Mouse (Mus musculus): ENCODE results near the gene Foxl2. TPM values are rescaled to one million over a fixed set of nuclear protein-coding genes. Genes with fewer than 3 reads are reported as not detected.

The Foxl2 gene
- polyA plus RNA-seq, 1 experiment from 2014 or later, result not detected

DNA sequence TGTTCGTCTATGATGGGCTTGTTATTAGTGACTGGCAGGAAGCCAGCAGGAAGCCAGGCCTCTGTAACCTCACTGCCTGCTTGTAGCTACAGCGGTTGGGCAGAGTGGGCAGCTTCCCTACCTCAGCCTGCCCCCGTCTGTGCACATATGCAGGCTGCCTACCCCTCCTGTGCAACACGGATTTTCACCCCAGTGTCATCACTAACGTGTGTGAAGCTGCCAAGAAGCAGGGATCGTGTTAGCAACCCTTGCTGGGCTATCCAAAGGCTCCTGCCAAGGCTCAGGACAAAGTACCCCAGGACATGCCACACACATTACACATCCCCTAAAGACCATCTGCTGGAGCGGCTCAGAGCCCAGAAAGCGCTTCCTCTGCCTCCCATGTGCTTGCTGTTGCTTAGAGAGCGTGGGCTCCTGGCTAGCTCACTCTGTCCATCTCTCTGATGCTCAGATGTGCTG is 44.8 kb downstream of the Foxl2 start:
- no peak overlapping the region for H3K4me2 ChIP-seq
- no peaks in the 10 kb centered on the region for H3K27me3 ChIP-seq (ENCODE audit: control insufficient read depth, insufficient read depth, low read length)
- H3K4me3 ChIP-seq (ENCODE audit: low read depth, low read length), result no peak overlapping the region
- H3K27ac ChIP-seq (ENCODE audit: low read depth, low read length), result no peak overlapping the region
- 71% methylated on average over 9 of the region's 9 CpGs for WGBS (ENCODE audit: insufficient replicate concordance)
- H3K4me1 ChIP-seq (ENCODE audit: control insufficient read depth, insufficient read depth, low read length), result no peaks in the 10 kb centered on the region
- H3K9ac ChIP-seq (ENCODE audit: low read depth, low read length), result no peak overlapping the region
- no peak for ATAC-seq (replicated peaks; ENCODE audit: insufficient number of reproducible peaks, low FRiP score, low TSS enrichment)
- peaks cover 2% of the 10 kb centered on the region; the same call in 1 of the 2 replicates for H3K36me3 ChIP-seq (ENCODE audit: control insufficient read depth, insufficient read depth, low read length)
- no peaks in the 10 kb centered on the region for H3K9me3 ChIP-seq (replicated peaks; ENCODE audit: control insufficient read depth, low read length)

DNA sequence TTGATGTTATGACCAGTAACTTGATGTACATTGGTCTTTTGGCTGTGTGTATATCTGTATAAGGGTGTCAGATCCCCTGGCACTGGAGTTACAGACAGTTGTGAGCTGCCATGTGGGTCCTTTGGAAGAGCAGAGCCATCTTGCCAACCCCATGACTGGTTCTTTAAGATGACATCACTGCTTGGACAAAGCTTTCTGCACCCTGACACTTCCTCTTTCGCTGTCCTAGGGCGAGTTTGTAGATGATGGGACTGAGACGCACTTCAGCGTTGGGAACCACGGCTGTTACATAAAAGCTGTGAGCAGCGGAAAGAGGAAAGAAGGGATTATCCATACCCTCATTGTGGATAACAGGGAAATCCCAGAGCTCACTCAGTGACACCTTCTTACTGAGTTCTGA is 46.2 kb downstream of the Foxl2 start:
- no peaks in the 10 kb centered on the region for H3K9me3 ChIP-seq (replicated peaks; ENCODE audit: control insufficient read depth, low read length)
- H3K27me3 ChIP-seq (ENCODE audit: control insufficient read depth, insufficient read depth, low read length), result no peaks in the 10 kb centered on the region
- no peak overlapping the region for H3K9ac ChIP-seq (ENCODE audit: low read depth, low read length)
- no peaks in the 10 kb centered on the region for H3K4me1 ChIP-seq (ENCODE audit: control insufficient read depth, insufficient read depth, low read length)
- ATAC-seq (replicated peaks; ENCODE audit: insufficient number of reproducible peaks, low FRiP score, low TSS enrichment), result no peak
- WGBS (ENCODE audit: insufficient replicate concordance), result 89% methylated on average over 6 of the region's 6 CpGs
- H3K27ac ChIP-seq (ENCODE audit: low read depth, low read length), result no peak overlapping the region
- no peaks in the 10 kb centered on the region; the same call in 1 of the 2 replicates for H3K36me3 ChIP-seq (ENCODE audit: control insufficient read depth, insufficient read depth, low read length)
- H3K4me2 ChIP-seq, result no peak overlapping the region
- no peak overlapping the region for H3K4me3 ChIP-seq (ENCODE audit: low read depth, low read length)

Other genes with a start within 250 kb of the Foxl2 start
- gene Prr23a1, start 112.8 kb upstream of the Foxl2 start, polyA plus RNA-seq (2014; fragmentation: Nextera tagmentation; extraction: Ambion mirVana), result not detected in 2 replicates
- gene Prr23a2, start 98.8 kb upstream of the Foxl2 start, polyA plus RNA-seq (2014; fragmentation: Nextera tagmentation; extraction: Ambion mirVana), result not detected in 2 replicates
- not detected in 2 replicates for gene Prr23a3, start 90.5 kb upstream of the Foxl2 start, polyA plus RNA-seq (2014; fragmentation: Nextera tagmentation; extraction: Ambion mirVana)
- not detected in 2 replicates for gene 7420426K07Rik, start 52.2 kb upstream of the Foxl2 start, polyA plus RNA-seq (2014; fragmentation: Nextera tagmentation; extraction: Ambion mirVana)
- gene Faim, start 31.1 kb downstream of the Foxl2 start, polyA plus RNA-seq (2014; fragmentation: Nextera tagmentation; extraction: Ambion mirVana), result 36.8 and 38.3 TPM in 2 replicates
- 0.10 TPM in 1 of 2 replicates, not detected in the other for gene Gm1123, start 80.4 kb downstream of the Foxl2 start, polyA plus RNA-seq (2014; fragmentation: Nextera tagmentation; extraction: Ambion mirVana)
- 1.3 and 2.5 TPM in 2 replicates for gene Pik3cb, start 185.3 kb downstream of the Foxl2 start, polyA plus RNA-seq (2014; fragmentation: Nextera tagmentation; extraction: Ambion mirVana)